Mouse (Mus musculus): ENCODE results near the gene Cpa1. TPM values are rescaled to one million over a fixed set of nuclear protein-coding genes. Genes with fewer than 3 reads are reported as not detected.

Gene Cpa1
- total RNA-seq, 1 experiment, result not detected

GRCm38 (mm10) chr6:30629989-30630388 lies 9.0 kb upstream of the Cpa1 start:
- no peak for TF ChIP-seq CHD2 (IDR thresholded peaks at IDR 0.05; ENCODE audit: low read depth, low read length)
- TF ChIP-seq ZC3H11A (IDR thresholded peaks at IDR 0.05; ENCODE audit: borderline replicate concordance, low read depth, low read length), result no peak
- TF ChIP-seq HCFC1 (IDR thresholded peaks at IDR 0.05; ENCODE audit: borderline replicate concordance, insufficient read depth, low read length), result no peak
- no peak for TF ChIP-seq MAFK (IDR thresholded peaks at IDR 0.05; ENCODE audit: insufficient read depth, low read depth, low read length)
- TF ChIP-seq ZNF384 (IDR thresholded peaks at IDR 0.05; ENCODE audit: low read depth, low read length), result no peak
- Histone ChIP-seq H3K9ac (ENCODE audit: insufficient read depth, low read depth, low read length, poor library complexity, severe bottlenecking) (no peak overlapping the region), H3K4me3 (ENCODE audit: insufficient read depth in 1 of 2, low read depth in 1 of 2, low read length in 2 of 2, poor library complexity in 1 of 2, severe bottlenecking in 1 of 2) (no peak overlapping the region), H3K36me3 (ENCODE audit: control insufficient read depth, insufficient read depth, low read length, poor library complexity, severe bottlenecking) (no peaks in the 10 kb centered on the region), H3K27ac (ENCODE audit: insufficient read depth, low read depth, low read length, poor library complexity, severe bottlenecking) (no peak overlapping the region), H3K9me3 (ENCODE audit: control insufficient read depth, insufficient read depth, low read depth, low read length) (no peaks in the 10 kb centered on the region), H3K4me1 (ENCODE audit: control insufficient read depth in 2 of 2, insufficient read depth in 2 of 2, low read length in 2 of 2, poor library complexity in 1 of 2) (no peaks in the 10 kb centered on the region)
- DNase-seq (ENCODE audit: low read depth, low spot score), result no peak
- in situ Hi-C loops (cut with MboI; ENCODE audit: low sequenced_read_pairs in 2 of 2, unreplicated experiment in 2 of 2), result no loop called here

DNA sequence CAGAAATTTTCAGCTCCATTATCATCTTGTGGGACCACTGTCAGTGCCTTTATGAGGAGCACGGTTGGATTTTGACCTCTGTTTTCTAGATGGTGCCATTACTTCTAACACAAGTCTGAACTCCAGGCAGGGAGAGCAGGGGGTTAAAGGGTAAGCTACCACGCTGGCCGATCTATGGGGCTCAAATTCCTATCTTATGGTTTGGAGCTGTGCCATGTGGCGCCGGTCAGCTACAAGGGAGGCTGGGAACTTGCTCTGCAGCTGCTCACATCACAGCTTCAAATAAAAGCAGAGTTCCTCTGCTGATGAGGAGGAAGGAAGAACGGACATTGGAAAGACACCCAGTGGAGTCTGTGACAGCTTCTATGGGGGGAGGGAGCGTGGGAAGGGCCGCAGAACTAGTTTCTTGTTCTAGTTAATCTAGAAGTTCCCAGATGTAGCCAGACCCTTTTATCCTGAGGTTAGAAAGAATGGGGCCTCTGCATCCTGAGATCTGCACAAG lies 3.6 kb upstream of the Cpa1 start:
- H3K4me3 ChIP-seq (ENCODE audit: insufficient read depth in 1 of 2, low read depth in 1 of 2, low read length in 2 of 2, poor library complexity in 1 of 2, severe bottlenecking in 1 of 2), result no peak overlapping the region
- no peak for DNase-seq (ENCODE audit: low read depth, low spot score)
- H3K9ac ChIP-seq (ENCODE audit: insufficient read depth, low read depth, low read length, poor library complexity, severe bottlenecking), result no peak overlapping the region
- no peaks in the 10 kb centered on the region for H3K36me3 ChIP-seq (ENCODE audit: control insufficient read depth, insufficient read depth, low read length, poor library complexity, severe bottlenecking)
- no peaks in the 10 kb centered on the region for H3K9me3 ChIP-seq (ENCODE audit: control insufficient read depth, insufficient read depth, low read depth, low read length)
- H3K27ac ChIP-seq (ENCODE audit: insufficient read depth, low read depth, low read length, poor library complexity, severe bottlenecking), result no peak overlapping the region
- in situ Hi-C loops (cut with MboI; ENCODE audit: low sequenced_read_pairs in 2 of 2, unreplicated experiment in 2 of 2), result no loop called here
- no peak for TF ChIP-seq ZNF384 (IDR thresholded peaks at IDR 0.05; ENCODE audit: low read depth, low read length)
- no peak for TF ChIP-seq ZC3H11A (IDR thresholded peaks at IDR 0.05; ENCODE audit: borderline replicate concordance, low read depth, low read length)
- no peak for TF ChIP-seq CHD2 (IDR thresholded peaks at IDR 0.05; ENCODE audit: low read depth, low read length)
- no peak for TF ChIP-seq HCFC1 (IDR thresholded peaks at IDR 0.05; ENCODE audit: borderline replicate concordance, insufficient read depth, low read length)
- no peak for TF ChIP-seq MAFK (IDR thresholded peaks at IDR 0.05; ENCODE audit: insufficient read depth, low read depth, low read length)
- H3K4me1 ChIP-seq (ENCODE audit: control insufficient read depth in 2 of 2, insufficient read depth in 2 of 2, low read length in 2 of 2, poor library complexity in 1 of 2), result no peaks in the 10 kb centered on the region

DNA sequence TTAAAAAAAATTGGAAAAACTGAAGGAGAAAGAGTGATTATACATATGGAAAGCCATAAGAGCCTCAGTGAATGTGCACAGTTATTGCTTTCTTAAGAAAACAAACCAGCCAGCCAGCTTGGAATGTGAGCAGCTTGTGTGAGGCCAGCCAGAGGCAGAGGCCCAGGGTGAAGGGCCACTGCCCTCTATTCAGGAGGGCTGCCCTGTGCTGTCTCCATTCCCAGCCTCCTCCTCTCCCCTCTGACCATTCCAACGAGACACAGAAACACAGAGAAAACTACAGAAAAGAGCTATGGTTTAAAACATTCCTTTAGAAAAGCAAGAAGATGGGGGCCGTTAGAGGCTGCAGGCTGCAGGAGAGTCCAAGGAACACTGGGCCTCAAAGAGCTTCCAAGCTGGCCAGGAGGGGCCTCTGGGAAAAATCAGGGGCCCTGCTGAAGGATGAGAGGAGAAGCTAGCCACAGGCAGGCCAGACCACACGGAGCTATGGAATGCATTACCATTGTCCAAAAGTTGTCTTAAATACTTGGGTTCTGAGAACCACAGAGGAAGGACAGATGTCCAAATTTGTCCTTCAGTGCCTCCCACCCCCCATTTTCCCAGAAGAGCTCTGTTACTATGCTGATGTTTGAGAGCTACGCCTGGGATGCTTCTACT lies 2.7 kb upstream of the Cpa1 start:
- no peaks in the 10 kb centered on the region for H3K4me1 ChIP-seq (ENCODE audit: control insufficient read depth in 2 of 2, insufficient read depth in 2 of 2, low read length in 2 of 2, poor library complexity in 1 of 2)
- in situ Hi-C loops (cut with MboI; ENCODE audit: low sequenced_read_pairs in 2 of 2, unreplicated experiment in 2 of 2), result no loop called here
- H3K27ac ChIP-seq (ENCODE audit: insufficient read depth, low read depth, low read length, poor library complexity, severe bottlenecking), result no peak overlapping the region
- TF ChIP-seq ZC3H11A (IDR thresholded peaks at IDR 0.05; ENCODE audit: borderline replicate concordance, low read depth, low read length) (no peak), CHD2 (IDR thresholded peaks at IDR 0.05; ENCODE audit: low read depth, low read length) (no peak), MAFK (IDR thresholded peaks at IDR 0.05; ENCODE audit: insufficient read depth, low read depth, low read length) (no peak), ZNF384 (IDR thresholded peaks at IDR 0.05; ENCODE audit: low read depth, low read length) (no peak), HCFC1 (IDR thresholded peaks at IDR 0.05; ENCODE audit: borderline replicate concordance, insufficient read depth, low read length) (no peak)
- H3K9me3 ChIP-seq (ENCODE audit: control insufficient read depth, insufficient read depth, low read depth, low read length), result no peaks in the 10 kb centered on the region
- no peaks in the 10 kb centered on the region for H3K36me3 ChIP-seq (ENCODE audit: control insufficient read depth, insufficient read depth, low read length, poor library complexity, severe bottlenecking)
- DNase-seq (ENCODE audit: low read depth, low spot score), result no peak
- no peak overlapping the region for H3K4me3 ChIP-seq (ENCODE audit: insufficient read depth in 1 of 2, low read depth in 1 of 2, low read length in 2 of 2, poor library complexity in 1 of 2, severe bottlenecking in 1 of 2)
- H3K9ac ChIP-seq (ENCODE audit: insufficient read depth, low read depth, low read length, poor library complexity, severe bottlenecking), result no peak overlapping the region

DNA sequence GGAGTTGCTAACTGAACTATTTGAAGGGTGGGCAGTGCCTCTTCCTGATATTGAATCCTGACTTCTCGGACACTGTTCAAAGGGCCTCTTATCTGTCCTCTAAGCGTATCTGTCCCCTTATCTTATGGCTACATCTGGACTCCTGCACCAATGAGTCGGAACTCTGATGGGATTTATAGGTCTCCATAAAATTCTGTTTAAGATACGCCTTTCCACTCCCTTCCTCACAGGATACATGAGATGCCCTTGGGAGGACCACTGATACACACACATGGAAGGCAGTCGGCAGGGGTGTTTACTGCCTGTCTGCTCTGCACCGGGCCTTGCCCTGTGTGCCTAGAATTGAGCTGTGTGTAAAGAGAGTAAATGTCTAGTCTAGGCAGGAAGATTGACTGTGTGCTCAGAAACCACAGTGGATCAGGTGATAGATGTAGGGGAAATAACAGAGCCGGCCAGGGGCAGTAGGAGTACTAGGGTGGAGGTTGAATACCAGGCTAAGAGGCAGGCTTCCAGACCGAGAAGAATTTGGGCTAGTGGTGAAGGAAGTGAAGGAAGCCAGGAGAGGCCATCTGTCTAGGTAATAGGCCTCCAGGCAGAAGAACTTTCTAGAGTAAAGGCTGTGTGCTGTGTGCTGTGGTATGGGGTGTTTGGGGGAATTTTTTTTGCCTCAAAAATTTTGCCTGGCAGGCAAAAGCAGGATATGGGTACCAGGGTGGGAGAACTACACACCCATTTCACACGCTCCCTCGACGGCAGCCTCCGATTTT lies 4.9 kb downstream of the Cpa1 start:
- Histone ChIP-seq H3K9me3 (ENCODE audit: control insufficient read depth, insufficient read depth, low read depth, low read length) (no peaks in the 10 kb centered on the region), H3K4me3 (ENCODE audit: insufficient read depth in 1 of 2, low read depth in 1 of 2, low read length in 2 of 2, poor library complexity in 1 of 2, severe bottlenecking in 1 of 2) (no peak overlapping the region), H3K36me3 (ENCODE audit: control insufficient read depth, insufficient read depth, low read length, poor library complexity, severe bottlenecking) (no peaks in the 10 kb centered on the region), H3K27ac (ENCODE audit: insufficient read depth, low read depth, low read length, poor library complexity, severe bottlenecking) (no peak overlapping the region), H3K4me1 (ENCODE audit: control insufficient read depth in 2 of 2, insufficient read depth in 2 of 2, low read length in 2 of 2, poor library complexity in 1 of 2) (no peaks in the 10 kb centered on the region), H3K9ac (ENCODE audit: insufficient read depth, low read depth, low read length, poor library complexity, severe bottlenecking) (no peak overlapping the region)
- DNase-seq (ENCODE audit: low read depth, low spot score), result no peak
- TF ChIP-seq HCFC1 (IDR thresholded peaks at IDR 0.05; ENCODE audit: borderline replicate concordance, insufficient read depth, low read length) (no peak), MAFK (IDR thresholded peaks at IDR 0.05; ENCODE audit: insufficient read depth, low read depth, low read length) (no peak), ZNF384 (IDR thresholded peaks at IDR 0.05; ENCODE audit: low read depth, low read length) (no peak)
- in situ Hi-C loops (cut with MboI; ENCODE audit: low sequenced_read_pairs in 2 of 2, unreplicated experiment in 2 of 2), result no loop called here

Data from ES-E14 (cell line).